Mouse (Mus musculus) lung, embryonic 16.5 days (tissue): Measurements from ENCODE around the gene Cd5l. TPM values are rescaled to one million over a fixed set of nuclear protein-coding genes. Genes with fewer than 3 reads are reported as not detected.
"Not testable (repeated sequence)": the region's sequence is repeated elsewhere in the genome, so short reads cannot be mapped to it uniquely, and the experiment has no call there.

Source experiments
- ATAC-seq: fragments of 200-750 bp; cut with Nextera tagmentation; 2 replicates; pipeline ENCODE4 v1.8.0; 2017; ENCODE audit warnings: low read depth, mild to moderate bottlenecking, moderate library complexity
- H3K27ac ChIP-seq: fragments of 300-500 bp; sonication (generic); 2 replicates; pipeline ENCODE4 v1.5.1; 2014; ENCODE audit warnings: mild to moderate bottlenecking, control low read depth, low read length
- H3K27me3 ChIP-seq: fragments of 300-500 bp; sonication (generic); 2 replicates; pipeline ENCODE4 v1.6.1; 2014; ENCODE audit warnings: low read depth, low read length, mixed read lengths; ENCODE audit not compliant: control insufficient read depth, insufficient read depth
- H3K36me3 ChIP-seq: fragments of 300-500 bp; sonication (generic); 2 replicates; pipeline ENCODE4 v1.6.1; 2014; ENCODE audit warnings: low read length; ENCODE audit not compliant: control insufficient read depth, insufficient read depth
- H3K4me1 ChIP-seq: fragments of 300-500 bp; sonication (generic); replicated peaks from 2 replicates; pipeline ENCODE4 v1.6.1; 2014; ENCODE audit warnings: low read length, mixed read lengths; ENCODE audit not compliant: control insufficient read depth, insufficient read depth
- H3K4me2 ChIP-seq: fragments of 300-500 bp; sonication (generic); 2 replicates; pipeline ENCODE4 v1.6.1; 2014; ENCODE audit warnings: low read depth, low read length, control low read depth
- H3K4me3 ChIP-seq: fragments of 300-500 bp; sonication (generic); 2 replicates; pipeline ENCODE4 v1.5.1; 2014; ENCODE audit warnings: mild to moderate bottlenecking, low read length, control low read depth
- H3K9ac ChIP-seq: fragments of 300-500 bp; sonication (generic); 2 replicates; pipeline ENCODE4 v1.6.1; 2014; ENCODE audit warnings: low read length, control low read depth
- H3K9me3 ChIP-seq: fragments of 300-500 bp; sonication (generic); 2 replicates; pipeline ENCODE4 v1.6.1; 2016; ENCODE audit warnings: low read length; ENCODE audit not compliant: control insufficient read depth
- WGBS: fragments of 180-500 bp; shearing (Covaris S2); extraction: QIAGEN DNeasy Blood & Tissue Kit; methylation state at CpG from one replicate; pipeline ENCODE4 v1.1.7; 2014; 5-methylcytosine and 5-hydroxymethylcytosine counted together
- polyA plus RNA-seq: library from polyadenylated mRNA; unstranded; fragments of >200 nt; fragmentation: Nextera tagmentation; extraction: Ambion mirVana; gene quantifications from 2 replicates; pipeline ENCODE4 v1.2.1, GENCODE M21; 2015

Cd5l gene
- polyA plus RNA-seq, 1 experiment from 2014 or later = 0.45 TPM

GRCm38 (mm10) chr3:87369181-87369580 is 11.5 kb downstream of the Cd5l start:
- H3K9ac ChIP-seq = no peak overlapping the region
- no peak overlapping the region for H3K4me2 ChIP-seq
- H3K27ac ChIP-seq = no peak overlapping the region
- H3K27me3 ChIP-seq = no peaks in the 10 kb centered on the region
- 61% methylated on average over 5 of the region's 5 CpGs for WGBS
- ATAC-seq = no peak
- H3K4me1 ChIP-seq = no peaks in the 10 kb centered on the region; the same call in 1 of the 2 replicates
- H3K36me3 ChIP-seq = no peaks in the 10 kb centered on the region
- H3K9me3 ChIP-seq = no peaks in the 10 kb centered on the region
- H3K4me3 ChIP-seq = no peak overlapping the region

GRCm38 (mm10) chr3:87376195-87377165 is 18.8 kb downstream of the Cd5l start, which contains the start of gene Fcrl1:
TSS of gene Fcrl1 (plus strand) at chr3:87376387.
- Histone ChIP-seq H3K4me2 (no peak within 1 kb of the TSS), H3K4me3 (no peak within 1 kb of the TSS), H3K36me3 (no peaks in the 10 kb centered on the region), H3K4me1 (no peaks in the 10 kb centered on the region; the same call in 1 of the 2 replicates), H3K27me3 (no peaks in the 10 kb centered on the region), H3K9me3 (no peaks in the 10 kb centered on the region), H3K27ac (no peak within 1 kb of the TSS), H3K9ac (no peak within 1 kb of the TSS)
- ATAC-seq = no peak
- WGBS = 55% methylated on average over 18 of the region's 18 CpGs

GRCm38 (mm10) chr3:87377228-87377627 is 19.5 kb downstream of the Cd5l start:
- H3K4me1 ChIP-seq = no peaks in the 10 kb centered on the region; the same call in 1 of the 2 replicates
- WGBS = 44% methylated on average over 3 of the region's 3 CpGs
- no peak overlapping the region for H3K9ac ChIP-seq
- H3K4me2 ChIP-seq = no peak overlapping the region
- no peaks in the 10 kb centered on the region for H3K36me3 ChIP-seq
- no peak overlapping the region for H3K27ac ChIP-seq
- H3K4me3 ChIP-seq = no peak overlapping the region
- no peaks in the 10 kb centered on the region for H3K9me3 ChIP-seq
- ATAC-seq = no peak
- H3K27me3 ChIP-seq = no peaks in the 10 kb centered on the region

- no peak overlapping the region for H3K9ac ChIP-seq
- H3K36me3 ChIP-seq = no peaks in the 10 kb centered on the region
- no peaks in the 10 kb centered on the region for H3K9me3 ChIP-seq
- no peak overlapping the region for H3K27ac ChIP-seq
- no peak for ATAC-seq
- no peaks in the 10 kb centered on the region for H3K27me3 ChIP-seq
- WGBS = 32% methylated on average over 6 of the region's 6 CpGs
- H3K4me2 ChIP-seq = no peak overlapping the region
- no peak overlapping the region for H3K4me3 ChIP-seq
- no peaks in the 10 kb centered on the region; the same call in 1 of the 2 replicates for H3K4me1 ChIP-seq
These were observed 20.0 kb downstream of the Cd5l start for GRCm38 (mm10) chr3:87377719-87378118.

- not testable (repeated sequence) for H3K27ac ChIP-seq, H3K27me3 ChIP-seq, ATAC-seq, H3K4me1 ChIP-seq, H3K36me3 ChIP-seq, H3K4me3 ChIP-seq, H3K9ac ChIP-seq, H3K4me2 ChIP-seq, H3K9me3 ChIP-seq
- 89% methylated on average over 2 of the region's 2 CpGs for WGBS
These were observed 22.1 kb downstream of the Cd5l start for GRCm38 (mm10) chr3:87379641-87380315.

GRCm38 (mm10) chr3:87381806-87382712 is 24.4 kb downstream of the Cd5l start:
- Histone ChIP-seq H3K36me3 (no peaks in the 10 kb centered on the region), H3K9me3 (no peaks in the 10 kb centered on the region), H3K27me3 (no peaks in the 10 kb centered on the region), H3K4me3 (no peak overlapping the region), H3K4me2 (no peak overlapping the region), H3K27ac (no peak overlapping the region), H3K9ac (no peak overlapping the region), H3K4me1 (no peaks in the 10 kb centered on the region)
- no peak for ATAC-seq
- WGBS = 51% methylated on average over 7 of the region's 7 CpGs

GRCm38 (mm10) chr3:87383308-87383707 is 25.6 kb downstream of the Cd5l start:
- Histone ChIP-seq H3K4me2 (no peak overlapping the region), H3K9ac (no peak overlapping the region), H3K27ac (no peak overlapping the region), H3K9me3 (no peaks in the 10 kb centered on the region), H3K27me3 (no peaks in the 10 kb centered on the region), H3K4me3 (no peak overlapping the region), H3K36me3 (no peaks in the 10 kb centered on the region), H3K4me1 (no peaks in the 10 kb centered on the region)
- no peak for ATAC-seq
- WGBS = 89% methylated on average over 3 of the region's 3 CpGs

- Histone ChIP-seq H3K9me3 (no peaks in the 10 kb centered on the region), H3K9ac (no peak overlapping the region), H3K27ac (no peak overlapping the region), H3K4me3 (no peak overlapping the region), H3K4me2 (no peak overlapping the region), H3K4me1 (no peaks in the 10 kb centered on the region), H3K27me3 (no peaks in the 10 kb centered on the region), H3K36me3 (no peaks in the 10 kb centered on the region)
- 67% methylated on average over 9 of the region's 9 CpGs for WGBS
- ATAC-seq = no peak
These were observed 27.4 kb downstream of the Cd5l start for GRCm38 (mm10) chr3:87385105-87385504.
